ENCODE assay signal across 26 mouse cellular contexts in genomic region chr15:78789721-78790323, GRCm38 (mm10). TPM values are rescaled to one million over a fixed set of nuclear protein-coding genes. Genes with fewer than 3 reads are reported as not detected.
DNase-seq lines count a peak whose midpoint lies in the region; ATAC-seq and TF ChIP-seq lines count a peak whose summit lies in the region.
"Had no signal": no experiment of that assay in that cellular context is flagged by ENCODE, and none has a peak within 500 bp of the region (broad histone marks: within the 10 kb centered on the region; RNA-seq: fewer than 3 reads in every experiment).

No protein-coding gene starts in this region.

- H3K27ac ChIP-seq in heart, embryonic 13.5 days (replicated peaks), result peak overlapping the region; percentile 83
- peak overlapping the region; percentile 3 for H3K27ac ChIP-seq in hindbrain, embryonic 10.5 days
- no peak overlapping the region for H3K27ac ChIP-seq in hindbrain, postnatal 0 days
- peak overlapping the region; percentile 24; the same call in 1 of the 2 replicates for H3K27ac ChIP-seq in liver, embryonic 16.5 days (ENCODE audit: low read length)
- no peak overlapping the region for H3K27ac ChIP-seq in liver, postnatal 0 days (ENCODE audit: low read depth)
- H3K27ac ChIP-seq: embryonic facial prominence, embryonic 13.5 days; forebrain, embryonic 15.5 days; hindbrain, embryonic 15.5 days; liver, embryonic 12.5 days; midbrain, embryonic 12.5 days; neural tube, embryonic 12.5 days had no signal

- no peak overlapping the region for H3K9ac ChIP-seq in heart, embryonic 13.5 days
- no peak overlapping the region for H3K9ac ChIP-seq in hindbrain, postnatal 0 days (replicated peaks; ENCODE audit: low read length)
- no peak overlapping the region for H3K9ac ChIP-seq in liver, embryonic 16.5 days (ENCODE audit: low read depth, low read length)
- no peak overlapping the region for H3K9ac ChIP-seq in liver, postnatal 0 days (replicated peaks)
- H3K9ac ChIP-seq: embryonic facial prominence, embryonic 13.5 days; forebrain, embryonic 15.5 days; hindbrain, embryonic 15.5 days; liver, embryonic 12.5 days; lung, embryonic 14.5 days; midbrain, embryonic 12.5 days; neural tube, embryonic 12.5 days had no signal

- peaks cover 10% of the 10 kb centered on the region; the same call in 1 of the 2 replicates for H3K27me3 ChIP-seq in heart, embryonic 13.5 days (replicated peaks)
- no peaks in the 10 kb centered on the region for H3K27me3 ChIP-seq in hindbrain, embryonic 10.5 days (ENCODE audit: insufficient read depth, poor library complexity, severe bottlenecking)
- H3K27me3 ChIP-seq in hindbrain, postnatal 0 days (ENCODE audit: insufficient read depth, low read length), result no peaks in the 10 kb centered on the region
- no peaks in the 10 kb centered on the region for H3K27me3 ChIP-seq in liver, embryonic 16.5 days (ENCODE audit: control insufficient read depth, insufficient read depth, low read depth, low read length)
- no peaks in the 10 kb centered on the region for H3K27me3 ChIP-seq in liver, postnatal 0 days (ENCODE audit: insufficient read depth, low read length)
- H3K27me3 ChIP-seq: embryonic facial prominence, embryonic 13.5 days; forebrain, embryonic 15.5 days; hindbrain, embryonic 15.5 days; liver, embryonic 12.5 days; neural tube, embryonic 12.5 days had no signal

- no peaks in the 10 kb centered on the region for H3K9me3 ChIP-seq in heart, embryonic 13.5 days
- no peaks in the 10 kb centered on the region for H3K9me3 ChIP-seq in hindbrain, embryonic 10.5 days
- no peaks in the 10 kb centered on the region for H3K9me3 ChIP-seq in hindbrain, postnatal 0 days (ENCODE audit: low read length)
- no peaks in the 10 kb centered on the region for H3K9me3 ChIP-seq in liver, embryonic 16.5 days (replicated peaks; ENCODE audit: control insufficient read depth, low read length)
- H3K9me3 ChIP-seq in liver, postnatal 0 days (ENCODE audit: low read length), result no peaks in the 10 kb centered on the region
- H3K9me3 ChIP-seq: embryonic facial prominence, embryonic 13.5 days; forebrain, embryonic 10.5 days; forebrain, embryonic 15.5 days; hindbrain, embryonic 15.5 days; liver, embryonic 12.5 days; midbrain, embryonic 12.5 days; neural tube, embryonic 12.5 days had no signal

- peaks cover 5% of the 10 kb centered on the region for H3K36me3 ChIP-seq in heart, embryonic 13.5 days
- no peaks in the 10 kb centered on the region for H3K36me3 ChIP-seq in hindbrain, embryonic 10.5 days
- H3K36me3 ChIP-seq in hindbrain, postnatal 0 days (ENCODE audit: insufficient read depth, low read length), result no peaks in the 10 kb centered on the region
- H3K36me3 ChIP-seq in liver, embryonic 16.5 days (ENCODE audit: control insufficient read depth, insufficient read depth), result no peaks in the 10 kb centered on the region
- peaks cover 24% of the 10 kb centered on the region for H3K36me3 ChIP-seq in liver, postnatal 0 days (replicated peaks; ENCODE audit: insufficient read depth, low read length)
- H3K36me3 ChIP-seq: embryonic facial prominence, embryonic 13.5 days; forebrain, embryonic 10.5 days; forebrain, embryonic 15.5 days; hindbrain, embryonic 15.5 days; midbrain, embryonic 12.5 days; neural tube, embryonic 12.5 days had no signal

- no peak for DNase-seq in heart, adult 18-20 months
- no peak for DNase-seq in hindbrain, embryonic 10.5 days (ENCODE audit: low spot score)
- DNase-seq in hindbrain, postnatal 0 days (ENCODE audit: low spot score), result no peak
- no peak for DNase-seq in liver, postnatal 0 days
- DNase-seq: B cell, adult 2 months; cerebellum, adult 18-20 months; cerebellum, postnatal 10 days; layer of hippocampus, postnatal 36 days; left cerebral cortex, postnatal 4 days; lung, embryonic 14.5 days; right cerebral cortex, adult 18-20 months; spleen, adult 18-20 months; thymus, postnatal 14 days had no signal

- no peak overlapping the region for H3K4me3 ChIP-seq in heart, embryonic 13.5 days
- no peak overlapping the region for H3K4me3 ChIP-seq in hindbrain, embryonic 10.5 days
- H3K4me3 ChIP-seq in hindbrain, postnatal 0 days (ENCODE audit: low read length), result no peak overlapping the region
- H3K4me3 ChIP-seq in liver, embryonic 16.5 days (ENCODE audit: low read depth, low read length), result no peak overlapping the region
- H3K4me3 ChIP-seq in liver, postnatal 0 days (ENCODE audit: low read depth, low read length), result no peak overlapping the region
- H3K4me3 ChIP-seq: embryonic facial prominence, embryonic 13.5 days; forebrain, embryonic 10.5 days; forebrain, embryonic 15.5 days; hindbrain, embryonic 15.5 days; liver, embryonic 12.5 days; midbrain, embryonic 12.5 days; myocyte; neural tube, embryonic 12.5 days had no signal

- TF ChIP-seq CTCF in hindbrain, postnatal 0 days (IDR thresholded peaks at IDR 0.05; ENCODE audit: low read depth), result no peak
- TF ChIP-seq CTCF in liver, postnatal 0 days (IDR thresholded peaks at IDR 0.05; ENCODE audit: low read depth), result no peak

- peaks cover 38% of the 10 kb centered on the region for H3K4me1 ChIP-seq in heart, embryonic 13.5 days
- peaks cover 49% of the 10 kb centered on the region for H3K4me1 ChIP-seq in hindbrain, embryonic 10.5 days (replicated peaks)
- no peaks in the 10 kb centered on the region for H3K4me1 ChIP-seq in hindbrain, postnatal 0 days (ENCODE audit: insufficient read depth, low read length)
- H3K4me1 ChIP-seq in liver, embryonic 16.5 days (ENCODE audit: control insufficient read depth, low read depth, low read length), result peaks cover 10% of the 10 kb centered on the region
- H3K4me1 ChIP-seq in liver, postnatal 0 days (ENCODE audit: insufficient read depth), result peaks cover 10% of the 10 kb centered on the region

- no peak for TF ChIP-seq EP300 in liver, postnatal 0 days (IDR thresholded peaks at IDR 0.05; ENCODE audit: low read depth)

- H3K4me2 ChIP-seq in heart, embryonic 13.5 days, result no peak overlapping the region
- no peak overlapping the region for H3K4me2 ChIP-seq in hindbrain, postnatal 0 days (ENCODE audit: low read depth, low read length)
- no peak overlapping the region for H3K4me2 ChIP-seq in liver, embryonic 16.5 days (ENCODE audit: low read depth, low read length)
- no peak overlapping the region for H3K4me2 ChIP-seq in liver, postnatal 0 days (ENCODE audit: low read depth, low read length)
- H3K4me2 ChIP-seq: embryonic facial prominence, embryonic 13.5 days; forebrain, embryonic 15.5 days; hindbrain, embryonic 15.5 days; liver, embryonic 12.5 days; lung, embryonic 14.5 days; midbrain, embryonic 12.5 days; neural tube, embryonic 12.5 days had no signal

- no peak for ATAC-seq in heart, embryonic 13.5 days (ENCODE audit: extremely low read depth, insufficient number of reproducible peaks, low FRiP score, low TSS enrichment)
- no peak for ATAC-seq in hindbrain, postnatal 0 days
- ATAC-seq in liver, embryonic 16.5 days (ENCODE audit: low read depth), result no peak
- ATAC-seq in liver, postnatal 0 days, result no peak
- ATAC-seq: forebrain, embryonic 15.5 days had no signal

- 83% methylated on average over 13 of the region's 13 CpGs for WGBS in heart, embryonic 13.5 days
- 90% methylated on average over 13 of the region's 13 CpGs for WGBS in hindbrain, embryonic 10.5 days
- WGBS in hindbrain, postnatal 0 days, result 88% methylated on average over 13 of the region's 13 CpGs
- WGBS in liver, embryonic 16.5 days (ENCODE audit: insufficient replicate concordance), result 71% methylated on average over 13 of the region's 13 CpGs
- WGBS in liver, postnatal 0 days (ENCODE audit: insufficient replicate concordance), result 81% methylated on average over 13 of the region's 13 CpGs

RNA-seq across cellular contexts. Expression of gene Card10, which starts 13.0 kb away (rescaled TPM):
- polyA plus RNA-seq in heart, embryonic 13.5 days (2015; fragmentation: Nextera tagmentation; extraction: Ambion mirVana), result 5.1 and 5.3 TPM in 2 replicates
- total RNA-seq in heart, adult 18-20 months (2021), result 10 to 100 TPM; 14.1 to 14.5 TPM
- 4.3 and 4.5 TPM in 2 replicates for polyA plus RNA-seq in hindbrain, embryonic 10.5 days (2016; fragmentation: Nextera tagmentation; extraction: Ambion mirVana)
- 0.94 and 1.4 TPM in 2 replicates for total RNA-seq in hindbrain, postnatal 0 days (2014; rRNA removed)
- 2.3 and 2.6 TPM in 2 replicates for polyA plus RNA-seq in hindbrain, postnatal 0 days (2015; fragmentation: Nextera tagmentation; extraction: Ambion mirVana)
- 1.8 and 2.1 TPM in 2 replicates for polyA plus RNA-seq in liver, embryonic 16.5 days (2015; fragmentation: Nextera tagmentation; extraction: Ambion mirVana)
- polyA plus RNA-seq in liver, postnatal 0 days (2015; fragmentation: Nextera tagmentation; extraction: Ambion mirVana), result 1.5 and 1.8 TPM in 2 replicates
- total RNA-seq: common myeloid progenitor, adult 5-6 weeks; hematopoietic stem cell, adult 5-6 weeks had no signal

RNA-seq across cellular contexts. Expression of gene Mfng, which starts 16.5 kb away (rescaled TPM):
- 13.7 and 15.8 TPM in 2 replicates for polyA plus RNA-seq in heart, embryonic 13.5 days (2015; fragmentation: Nextera tagmentation; extraction: Ambion mirVana)
- total RNA-seq in heart, adult 18-20 months (2021), result 10 to 100 TPM; 10.8 to 11.0 TPM
- polyA plus RNA-seq in hindbrain, embryonic 10.5 days (2016; fragmentation: Nextera tagmentation; extraction: Ambion mirVana), result 71.6 and 79.0 TPM in 2 replicates
- 12.7 and 15.2 TPM in 2 replicates for total RNA-seq in hindbrain, postnatal 0 days (2014; rRNA removed)
- 16.6 and 17.9 TPM in 2 replicates for polyA plus RNA-seq in hindbrain, postnatal 0 days (2015; fragmentation: Nextera tagmentation; extraction: Ambion mirVana)
- polyA plus RNA-seq in liver, embryonic 16.5 days (2015; fragmentation: Nextera tagmentation; extraction: Ambion mirVana), result 4.5 and 5.4 TPM in 2 replicates
- 4.7 and 4.8 TPM in 2 replicates for polyA plus RNA-seq in liver, postnatal 0 days (2015; fragmentation: Nextera tagmentation; extraction: Ambion mirVana)

RNA-seq across cellular contexts. Expression of gene Cdc42ep1, which starts 52.6 kb away (rescaled TPM):
- 34.2 and 36.1 TPM in 2 replicates for polyA plus RNA-seq in heart, embryonic 13.5 days (2015; fragmentation: Nextera tagmentation; extraction: Ambion mirVana)
- total RNA-seq in heart, adult 18-20 months (2021), result 10 to 100 TPM; 26.3 to 27.9 TPM
- 19.2 and 19.4 TPM in 2 replicates for polyA plus RNA-seq in hindbrain, embryonic 10.5 days (2016; fragmentation: Nextera tagmentation; extraction: Ambion mirVana)
- total RNA-seq in hindbrain, postnatal 0 days (2014; rRNA removed), result 20.6 and 22.5 TPM in 2 replicates
- polyA plus RNA-seq in hindbrain, postnatal 0 days (2015; fragmentation: Nextera tagmentation; extraction: Ambion mirVana), result 18.1 TPM in 2 replicates
- 12.1 and 13.1 TPM in 2 replicates for polyA plus RNA-seq in liver, embryonic 16.5 days (2015; fragmentation: Nextera tagmentation; extraction: Ambion mirVana)
- polyA plus RNA-seq in liver, postnatal 0 days (2015; fragmentation: Nextera tagmentation; extraction: Ambion mirVana), result 12.6 and 19.8 TPM in 2 replicates
- total RNA-seq: common myeloid progenitor, adult 5-6 weeks; hematopoietic stem cell, adult 5-6 weeks; megakaryocyte progenitor cell, adult 5-6 weeks had no signal

Comparison
In these comparisons a context has a peak if more than half of its experiments do, and no peak if none do; other contexts are left out.
1. H3K27ac ChIP-seq: peak in heart, embryonic 13.5 days (single experiment), hindbrain, embryonic 10.5 days (single experiment) and liver, embryonic 16.5 days (single experiment); none in hindbrain, postnatal 0 days (single experiment) and liver, postnatal 0 days (single experiment).